Mouse (Mus musculus): Measurements from ENCODE around the gene Spata17. TPM values are rescaled to one million over a fixed set of nuclear protein-coding genes. Genes with fewer than 3 reads are reported as not detected.

The Spata17 gene
- polyA plus RNA-seq, 1 experiment, result not detected

GRCm38 (mm10) chr1:187004306-187004705, 211.0 kb downstream of the Spata17 start:
- WGBS, result 94% methylated on average over 1 of the region's 1 CpGs
- H3K27ac ChIP-seq (ENCODE audit: control insufficient read depth, insufficient read depth, low read depth, low read length, poor library complexity), result no peak overlapping the region
- no peak overlapping the region for H3K4me3 ChIP-seq (replicated peaks; ENCODE audit: control insufficient read depth, low read depth, low read length)
- H3K4me1 ChIP-seq (ENCODE audit: control insufficient read depth, insufficient read depth, low read length), result no peaks in the 10 kb centered on the region
- TF ChIP-seq CTCF (IDR thresholded peaks at IDR 0.05; ENCODE audit: control insufficient read depth, insufficient read depth, low read length) (no peak), POLR2A (IDR thresholded peaks at IDR 0.05; ENCODE audit: borderline replicate concordance, control insufficient read depth, low read depth, low read length) (no peak)

- Histone ChIP-seq H3K27ac (ENCODE audit: control insufficient read depth, insufficient read depth, low read depth, low read length, poor library complexity) (no peak overlapping the region), H3K4me1 (ENCODE audit: control insufficient read depth, insufficient read depth, low read length) (no peaks in the 10 kb centered on the region), H3K4me3 (replicated peaks; ENCODE audit: control insufficient read depth, low read depth, low read length) (no peak overlapping the region)
- WGBS, result 69% methylated on average over 7 of the region's 7 CpGs
- TF ChIP-seq CTCF (IDR thresholded peaks at IDR 0.05; ENCODE audit: control insufficient read depth, insufficient read depth, low read length) (no peak), POLR2A (IDR thresholded peaks at IDR 0.05; ENCODE audit: borderline replicate concordance, control insufficient read depth, low read depth, low read length) (no peak)
Observed at GRCm38 (mm10) chr1:187003441-187003861, 211.8 kb downstream of the Spata17 start.

- H3K4me3 ChIP-seq (replicated peaks; ENCODE audit: control insufficient read depth, low read depth, low read length), result no peak overlapping the region
- no peak for TF ChIP-seq POLR2A (IDR thresholded peaks at IDR 0.05; ENCODE audit: borderline replicate concordance, control insufficient read depth, low read depth, low read length)
- no peak for TF ChIP-seq CTCF (IDR thresholded peaks at IDR 0.05; ENCODE audit: control insufficient read depth, insufficient read depth, low read length)
- WGBS, result 87% methylated on average over 21 of the region's 21 CpGs
- H3K4me1 ChIP-seq (ENCODE audit: control insufficient read depth, insufficient read depth, low read length), result no peaks in the 10 kb centered on the region; the same call in 1 of the 2 replicates
- H3K27ac ChIP-seq (ENCODE audit: control insufficient read depth, insufficient read depth, low read depth, low read length, poor library complexity), result no peak overlapping the region
Observed at GRCm38 (mm10) chr1:186997596-186998304, 217.5 kb downstream of the Spata17 start.

Other genes starting within 250 kb of the Spata17 start
- gene D1Pas1, start 248.0 kb downstream of the Spata17 start, polyA plus RNA-seq (2011; ENCODE audit: insufficient read depth, insufficient read length, low replicate concordance, missing spikeins), result 0.97 TPM in 1 of 2 replicates, not detected in the other
- 7.8 and 9.8 TPM in 2 replicates for gene Gpatch2, start within 50 bp of the Spata17 start, polyA plus RNA-seq (2011; ENCODE audit: insufficient read depth, insufficient read length, low replicate concordance, missing spikeins)